Mouse (Mus musculus) right cerebral cortex, adult 2 months (tissue): ENCODE measurements around the gene Slc25a21.
A peak's percentile ranks its signal among the peaks of the same experiment; 100 is the strongest.

ENCODE experiments used
- DNase-seq, 2 experiments: peaks; one replicate each; pipeline ENCODE4 v3.0.0; 2021 to 2022; ENCODE audit warnings: low spot score in 2 of 2

The Slc25a21 gene

GRCm38 (mm10) chr12:57184401-57185147 is 12.7 kb downstream of the Slc25a21 start:
- no peak for DNase-seq

DNA sequence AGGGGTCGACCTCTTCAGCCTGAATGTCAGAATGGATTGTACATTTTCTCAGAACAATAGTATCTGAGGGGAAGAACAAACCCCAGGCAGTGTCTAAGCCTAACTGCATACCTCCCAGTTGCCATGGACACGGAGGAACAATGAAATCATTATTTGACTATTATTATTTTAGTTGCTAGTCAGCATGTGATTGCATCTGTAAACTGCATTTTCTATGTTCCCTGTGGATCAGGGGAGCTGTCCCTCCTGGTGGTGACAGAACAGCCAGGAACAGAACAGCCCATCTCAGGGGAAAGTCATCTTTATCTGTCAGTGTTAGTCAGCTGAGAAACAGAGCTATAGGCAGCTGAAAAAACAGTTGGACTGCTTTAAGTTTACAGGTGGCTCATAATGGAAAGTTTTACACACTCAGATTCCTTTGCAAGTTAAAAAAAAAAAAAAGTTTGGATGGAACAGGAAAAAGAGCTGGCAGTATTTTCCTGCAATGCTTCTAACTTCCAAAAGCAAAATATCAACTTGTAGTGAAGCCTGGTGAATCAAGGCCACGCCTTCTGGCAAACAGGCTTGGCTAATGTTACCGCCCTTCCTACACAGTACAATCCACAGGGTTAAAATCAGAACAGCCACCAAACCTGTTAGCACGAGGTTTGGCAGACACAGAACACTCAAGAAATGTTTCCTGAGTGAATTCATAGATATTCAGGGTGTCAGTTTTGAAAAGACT is 17.6 kb downstream of the Slc25a21 start:
- peak in 1 of 2 experiments; percentile 9 for DNase-seq

GRCm38 (mm10) chr12:57178818-57179217 is 18.5 kb downstream of the Slc25a21 start:
- no peak for DNase-seq

- no peak for DNase-seq
Observed at GRCm38 (mm10) chr12:57163294-57163693, 34.0 kb downstream of the Slc25a21 start.

DNA sequence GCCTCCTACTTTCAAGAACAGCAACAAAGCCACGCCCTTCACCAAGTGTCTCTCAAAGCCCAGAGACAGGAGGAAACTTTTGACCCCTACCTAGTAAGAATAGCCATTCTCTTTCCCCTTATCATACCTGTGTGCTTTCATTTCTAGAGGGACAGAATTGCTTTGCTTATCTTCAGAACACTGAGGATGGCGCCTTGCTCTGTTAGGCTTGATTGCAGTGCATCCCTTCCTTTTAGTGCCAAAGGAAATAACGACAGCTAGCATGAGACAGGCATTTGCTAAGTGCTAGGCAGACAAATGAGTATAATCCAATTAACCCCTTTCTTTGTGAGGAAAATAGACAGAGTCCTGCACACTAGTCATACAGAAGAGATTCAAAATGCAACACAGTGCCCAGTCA is 34.4 kb downstream of the Slc25a21 start:
- no peak for DNase-seq

GRCm38 (mm10) chr12:57159904-57160303 is 37.4 kb downstream of the Slc25a21 start:
- DNase-seq, result no peak

GRCm38 (mm10) chr12:57158266-57158665 is 39.0 kb downstream of the Slc25a21 start:
- DNase-seq, result no peak

DNA sequence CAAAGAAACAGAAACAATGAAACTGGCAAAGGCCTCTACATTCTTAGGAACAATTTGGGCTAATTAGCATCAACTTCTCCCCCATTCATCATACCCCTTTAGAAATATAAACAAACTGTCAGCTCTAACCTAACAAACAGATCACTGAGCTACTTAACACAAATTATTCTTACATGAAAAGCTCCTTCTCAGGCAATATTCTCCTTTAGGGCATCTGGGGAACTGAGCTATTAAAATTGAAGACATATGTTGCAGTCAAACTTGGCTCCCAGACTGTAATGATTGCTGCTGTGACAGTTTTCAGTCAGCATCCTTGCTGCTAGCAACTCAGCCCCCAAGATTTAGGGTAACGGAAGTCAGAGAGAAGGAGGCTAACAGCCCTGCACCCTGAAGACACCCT is 58.3 kb downstream of the Slc25a21 start:
- no peak for DNase-seq

DNA sequence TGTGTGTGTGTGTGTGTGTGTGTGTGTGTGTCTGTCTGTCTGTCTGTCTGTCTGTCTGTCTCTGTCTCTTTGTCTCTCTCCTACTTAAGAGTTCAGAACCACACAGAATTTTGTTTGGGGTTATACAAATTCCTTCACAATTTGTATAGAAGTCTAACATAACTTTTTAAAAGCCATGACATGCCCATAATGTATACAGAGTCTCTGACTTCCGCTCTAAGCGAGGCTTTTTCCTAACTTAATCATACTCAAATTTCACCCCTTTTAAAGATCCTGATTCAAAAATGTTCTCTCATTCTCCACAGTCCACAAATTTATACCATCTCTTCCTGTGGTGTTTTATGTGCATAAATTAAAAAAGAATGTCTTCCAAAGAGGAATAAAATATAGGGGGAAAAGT is 59.5 kb downstream of the Slc25a21 start:
- no peak for DNase-seq

- no peak for DNase-seq
Observed at GRCm38 (mm10) chr12:57118602-57119001, 78.7 kb downstream of the Slc25a21 start.

- no peak for DNase-seq
Observed at GRCm38 (mm10) chr12:57115516-57115915, 81.8 kb downstream of the Slc25a21 start.

DNA sequence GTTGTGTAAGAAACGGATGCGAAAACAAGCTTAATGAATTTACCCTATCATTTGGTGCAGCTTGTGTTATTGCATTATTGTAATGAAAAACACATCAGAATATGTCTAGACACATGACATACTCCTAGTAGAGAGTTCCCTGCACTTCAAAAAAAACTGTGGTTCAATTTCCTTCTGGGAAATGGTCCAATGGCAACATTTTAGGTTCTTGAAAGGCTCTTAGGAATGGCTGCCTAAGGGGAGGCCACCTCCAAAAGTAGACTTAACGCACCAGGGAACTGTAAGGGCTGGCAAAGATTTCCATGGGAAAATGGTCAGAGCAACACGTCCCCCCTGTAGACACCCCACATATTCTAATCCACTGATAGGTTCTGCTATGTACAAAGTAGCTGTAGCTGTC is 87.9 kb downstream of the Slc25a21 start:
- DNase-seq, result no peak

GRCm38 (mm10) chr12:57102322-57102721 is 95.0 kb downstream of the Slc25a21 start:
- no peak for DNase-seq

GRCm38 (mm10) chr12:57100549-57100948 is 96.7 kb downstream of the Slc25a21 start:
- DNase-seq, result no peak

GRCm38 (mm10) chr12:57099066-57099465 is 98.2 kb downstream of the Slc25a21 start:
- DNase-seq, result no peak

DNA sequence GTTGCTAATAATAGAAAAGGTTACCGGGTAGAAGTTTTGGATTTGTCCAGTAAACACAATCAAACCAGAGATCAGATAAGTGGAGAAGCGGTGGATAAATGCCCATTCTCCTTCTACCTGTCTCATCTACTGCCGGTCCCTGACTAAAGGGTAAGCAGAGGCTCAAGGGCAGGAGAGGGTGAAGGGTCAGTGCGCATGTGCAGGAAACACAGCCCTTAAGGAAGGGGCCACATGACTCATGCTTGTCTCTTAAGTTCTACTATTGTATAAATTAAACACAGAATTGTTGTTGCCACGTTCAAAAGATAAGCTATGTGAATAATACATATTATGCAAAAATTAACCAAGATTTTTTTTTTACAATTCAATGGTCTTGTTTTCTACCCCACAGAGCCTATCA is 98.9 kb downstream of the Slc25a21 start:
- no peak for DNase-seq

DNA sequence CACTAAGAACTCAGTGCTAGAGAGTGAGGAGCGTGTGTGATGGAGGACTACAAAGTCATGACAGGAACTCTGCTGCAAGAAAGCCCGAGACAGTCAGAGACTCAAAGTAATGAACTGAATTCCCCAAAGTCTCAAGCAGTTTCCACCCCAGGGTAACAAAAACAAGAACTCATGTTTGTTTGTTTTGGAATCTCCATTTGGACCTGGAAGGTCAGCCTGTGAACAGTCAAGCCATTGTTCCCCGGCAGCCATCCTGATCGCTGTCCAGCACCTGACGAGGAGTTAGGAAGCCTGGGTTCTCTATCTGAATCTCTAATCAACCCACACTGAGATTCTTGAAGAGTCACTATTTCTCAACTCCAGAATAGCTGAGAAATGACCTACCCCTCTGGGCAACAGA is 104.2 kb downstream of the Slc25a21 start:
- no peak for DNase-seq

DNA sequence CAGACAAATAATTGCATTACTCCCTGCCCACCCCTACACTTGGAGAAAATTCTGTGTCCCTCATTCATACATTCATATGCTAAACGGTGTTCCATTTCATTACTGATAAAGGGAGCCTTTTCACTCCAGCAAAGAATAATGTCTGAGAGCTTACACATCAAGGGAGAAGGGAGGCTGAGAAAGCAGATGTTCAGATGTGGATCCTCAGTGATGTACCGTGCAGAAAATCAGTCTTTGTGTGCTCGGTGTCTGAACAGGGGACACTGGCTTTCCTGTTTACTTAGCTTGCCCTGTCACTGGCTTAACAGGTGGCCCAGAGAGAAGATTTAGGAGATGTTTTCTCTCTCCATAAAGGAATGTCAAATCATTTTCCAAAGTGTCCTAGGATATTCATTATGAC is 112.8 kb downstream of the Slc25a21 start:
- DNase-seq, result no peak

DNA sequence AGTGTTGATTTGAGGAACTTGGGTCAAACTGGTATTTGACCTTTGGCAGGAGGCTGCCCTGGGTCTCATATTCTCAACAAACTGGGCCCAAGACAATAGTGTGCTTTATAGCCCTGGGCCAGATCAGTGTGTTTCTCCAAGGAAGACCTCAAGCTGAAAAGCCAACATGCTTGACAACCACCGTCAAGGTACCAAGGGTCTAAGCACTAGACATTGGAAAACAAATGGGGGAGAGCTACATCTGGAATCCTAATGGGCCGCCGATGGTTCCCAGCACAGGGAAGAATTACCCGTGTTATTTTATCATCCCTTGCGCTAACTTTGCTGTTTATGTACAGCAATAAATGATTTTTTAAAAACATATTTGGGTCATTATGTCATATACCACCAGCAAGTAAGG is 113.7 kb downstream of the Slc25a21 start:
- DNase-seq, result no peak

DNA sequence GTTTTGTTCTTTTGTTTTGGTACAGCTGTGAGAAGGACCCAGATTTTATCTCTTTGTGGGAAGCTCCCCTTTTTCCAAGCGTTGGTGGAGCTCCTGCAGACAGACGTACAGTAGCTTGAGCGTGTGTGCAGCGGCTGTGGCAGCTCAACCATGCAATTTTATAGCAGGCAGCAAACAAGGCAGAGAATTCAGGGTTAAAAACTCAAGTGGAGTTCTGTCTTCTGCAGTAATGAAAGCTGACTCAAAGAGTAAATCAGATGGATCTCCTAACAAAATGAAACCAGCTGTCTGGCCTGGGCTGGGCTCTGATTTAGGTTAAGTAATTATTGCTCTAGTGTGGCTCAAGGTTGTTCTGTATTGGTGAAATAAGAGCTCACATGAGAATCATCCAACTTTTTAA is 120.7 kb downstream of the Slc25a21 start:
- no peak for DNase-seq

GRCm38 (mm10) chr12:57072616-57073015 is 124.7 kb downstream of the Slc25a21 start:
- no peak for DNase-seq

DNA sequence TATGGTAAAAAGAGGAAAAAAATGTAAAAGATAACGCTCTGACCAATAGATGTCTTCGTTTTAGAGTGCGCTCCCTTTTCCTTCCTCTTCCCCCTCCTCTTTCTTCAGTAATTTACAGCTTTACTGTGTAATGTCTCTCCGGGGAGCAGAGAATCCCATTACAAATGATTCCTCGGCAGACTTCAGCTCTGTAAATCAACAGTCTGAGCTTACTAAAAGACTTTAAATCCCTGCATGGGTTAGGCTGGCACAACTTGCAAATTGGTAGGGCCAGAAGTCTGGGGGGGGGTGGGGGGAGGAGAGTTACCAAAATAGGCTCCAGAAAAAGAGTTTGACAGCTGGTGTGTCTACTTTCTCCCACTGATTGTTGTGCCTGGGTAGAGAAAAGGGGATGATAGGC is 128.7 kb downstream of the Slc25a21 start:
- no peak for DNase-seq

GRCm38 (mm10) chr12:57019737-57020136 is 177.5 kb downstream of the Slc25a21 start:
- no peak for DNase-seq
